Mouse (Mus musculus): ENCODE results near the gene Tepp. TPM values are rescaled to one million over a fixed set of nuclear protein-coding genes. Genes with fewer than 3 reads are reported as not detected.

Tepp gene
- polyA plus RNA-seq, 1 experiment, result 2.1 TPM

GRCm38 (mm10) chr8:95369581-95370326, 59.4 kb downstream of the Tepp start:
- Histone ChIP-seq H3K27me3 (ENCODE audit: control insufficient read depth, insufficient read depth, low read length) (no peaks in the 10 kb centered on the region), H3K4me3 (ENCODE audit: control insufficient read depth, insufficient read depth, low read length) (peak overlapping the region; percentile 57), H3K36me3 (ENCODE audit: control insufficient read depth, insufficient read depth, low read length) (no peaks in the 10 kb centered on the region), H3K27ac (ENCODE audit: control insufficient read depth, insufficient read depth, low read length) (peak overlapping the region; percentile 60), H3K4me1 (replicated peaks; ENCODE audit: control insufficient read depth, insufficient read depth, low read length) (peaks cover 19% of the 10 kb centered on the region)
- 34% methylated on average over 20 of the region's 20 CpGs for WGBS
- TF ChIP-seq CTCF (IDR thresholded peaks at IDR 0.05; ENCODE audit: borderline replicate concordance, control insufficient read depth, extremely low read depth, insufficient read depth, low read length, poor library complexity), result peak; percentile 13; the same call in 1 of the 2 replicates
- peak; percentile 51; the same call in 1 of the 2 replicates for TF ChIP-seq POLR2A (IDR thresholded peaks at IDR 0.05; ENCODE audit: control insufficient read depth, extremely low read depth, insufficient read depth, low read length, poor library complexity)
- DNase-seq, result peak; percentile 67

GRCm38 (mm10) chr8:95373389-95374002, 63.1 kb downstream of the Tepp start:
- TF ChIP-seq POLR2A (IDR thresholded peaks at IDR 0.05; ENCODE audit: control insufficient read depth, extremely low read depth, insufficient read depth, low read length, poor library complexity) (no peak), CTCF (IDR thresholded peaks at IDR 0.05; ENCODE audit: borderline replicate concordance, control insufficient read depth, extremely low read depth, insufficient read depth, low read length, poor library complexity) (no peak)
- no peaks in the 10 kb centered on the region for H3K27me3 ChIP-seq (ENCODE audit: control insufficient read depth, insufficient read depth, low read length)
- DNase-seq, result no peak
- 92% methylated on average over 12 of the region's 12 CpGs for WGBS
- no peak overlapping the region for H3K27ac ChIP-seq (ENCODE audit: control insufficient read depth, insufficient read depth, low read length)
- peaks cover 19% of the 10 kb centered on the region for H3K4me1 ChIP-seq (replicated peaks; ENCODE audit: control insufficient read depth, insufficient read depth, low read length)
- no peak overlapping the region for H3K4me3 ChIP-seq (ENCODE audit: control insufficient read depth, insufficient read depth, low read length)
- no peaks in the 10 kb centered on the region for H3K36me3 ChIP-seq (ENCODE audit: control insufficient read depth, insufficient read depth, low read length)

DNA sequence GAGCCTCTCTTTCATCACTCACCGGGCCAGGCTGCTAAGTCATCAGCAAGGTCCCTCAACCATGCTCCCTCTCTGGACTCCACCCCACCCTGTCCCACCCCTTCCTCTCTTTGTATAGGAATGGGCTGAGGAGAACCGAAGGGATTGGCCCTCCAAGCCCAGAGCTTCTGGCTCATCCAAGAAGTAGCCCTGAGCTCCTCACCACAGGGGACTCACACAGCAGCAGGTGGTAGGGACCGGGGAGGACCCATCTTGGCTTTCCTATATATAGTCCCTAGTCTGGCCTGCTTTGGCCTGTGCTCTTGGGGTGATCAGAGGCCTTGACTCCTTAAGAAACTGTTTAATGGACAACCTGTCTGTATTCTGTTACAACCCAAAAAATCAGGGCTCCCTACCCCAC, 64.1 kb downstream of the Tepp start:
- Histone ChIP-seq H3K27ac (ENCODE audit: control insufficient read depth, insufficient read depth, low read length) (no peak overlapping the region), H3K4me1 (replicated peaks; ENCODE audit: control insufficient read depth, insufficient read depth, low read length) (peaks cover 13% of the 10 kb centered on the region), H3K4me3 (ENCODE audit: control insufficient read depth, insufficient read depth, low read length) (no peak overlapping the region), H3K27me3 (ENCODE audit: control insufficient read depth, insufficient read depth, low read length) (no peaks in the 10 kb centered on the region), H3K36me3 (ENCODE audit: control insufficient read depth, insufficient read depth, low read length) (no peaks in the 10 kb centered on the region)
- DNase-seq, result no peak
- 80% methylated on average over 3 of the region's 3 CpGs for WGBS
- no peak for TF ChIP-seq CTCF (IDR thresholded peaks at IDR 0.05; ENCODE audit: borderline replicate concordance, control insufficient read depth, extremely low read depth, insufficient read depth, low read length, poor library complexity)
- no peak for TF ChIP-seq POLR2A (IDR thresholded peaks at IDR 0.05; ENCODE audit: control insufficient read depth, extremely low read depth, insufficient read depth, low read length, poor library complexity)

- TF ChIP-seq POLR2A (IDR thresholded peaks at IDR 0.05; ENCODE audit: control insufficient read depth, extremely low read depth, insufficient read depth, low read length, poor library complexity) (no peak), CTCF (IDR thresholded peaks at IDR 0.05; ENCODE audit: borderline replicate concordance, control insufficient read depth, extremely low read depth, insufficient read depth, low read length, poor library complexity) (no peak)
- Histone ChIP-seq H3K4me1 (replicated peaks; ENCODE audit: control insufficient read depth, insufficient read depth, low read length) (peaks cover 5% of the 10 kb centered on the region), H3K36me3 (ENCODE audit: control insufficient read depth, insufficient read depth, low read length) (no peaks in the 10 kb centered on the region), H3K27me3 (ENCODE audit: control insufficient read depth, insufficient read depth, low read length) (no peaks in the 10 kb centered on the region), H3K4me3 (ENCODE audit: control insufficient read depth, insufficient read depth, low read length) (no peak overlapping the region), H3K27ac (ENCODE audit: control insufficient read depth, insufficient read depth, low read length) (no peak overlapping the region)
- WGBS, result 88% methylated on average over 7 of the region's 7 CpGs
- no peak for DNase-seq
These were observed 65.1 kb downstream of the Tepp start for GRCm38 (mm10) chr8:95375374-95375930.

Other genes starting within 250 kb of the Tepp start
- 38.4 and 41.6 TPM in 2 replicates for gene Katnb1, start 229.4 kb upstream of the Tepp start, polyA plus RNA-seq (2012; rRNA removed)
- 13.7 and 19.1 TPM in 2 replicates for gene Kifc3, start 107.8 kb upstream of the Tepp start, polyA plus RNA-seq (2012; rRNA removed)
- 0.68 and 0.94 TPM in 2 replicates for gene Cngb1, start 4.0 kb upstream of the Tepp start, polyA plus RNA-seq (2012; rRNA removed)
- gene Zfp319, start 21.4 kb downstream of the Tepp start, polyA plus RNA-seq (2012; rRNA removed), result 30.7 and 34.8 TPM in 2 replicates
- 51.9 and 55.6 TPM in 2 replicates for gene Usb1, start 21.7 kb downstream of the Tepp start, polyA plus RNA-seq (2012; rRNA removed)
- 14.7 and 16.2 TPM in 2 replicates for gene Mmp15, start 41.7 kb downstream of the Tepp start, polyA plus RNA-seq (2012; rRNA removed)
- gene Cfap20, start 124.3 kb downstream of the Tepp start, polyA plus RNA-seq (2012; rRNA removed), result 65.9 and 67.2 TPM in 2 replicates
- gene Csnk2a2, start 179.5 kb downstream of the Tepp start, polyA plus RNA-seq (2012; rRNA removed), result 35.2 and 36.0 TPM in 2 replicates
- gene Ccdc113, start 223.5 kb downstream of the Tepp start, polyA plus RNA-seq (2012; rRNA removed), result 0.22 TPM in 1 of 2 replicates, not detected in the other